Mouse (Mus musculus): ENCODE results near the gene Fnbp1. TPM values are rescaled to one million over a fixed set of nuclear protein-coding genes. Genes with fewer than 3 reads are reported as not detected.
A peak's percentile ranks its signal among the peaks of the same experiment; 100 is the strongest.

The Fnbp1 gene
- polyA plus RNA-seq, 1 experiment from 2014 or later: 23.2 TPM

GRCm38 (mm10) chr2:31006434-31006833 lies 135.4 kb downstream of the Fnbp1 start:
- no peaks in the 10 kb centered on the region for H3K4me1 ChIP-seq (replicated peaks; ENCODE audit: control insufficient read depth, insufficient read depth, low read length)
- 83% methylated on average over 5 of the region's 5 CpGs for WGBS
- no peak overlapping the region for H3K4me2 ChIP-seq (ENCODE audit: low read length)
- H3K9ac ChIP-seq (replicated peaks; ENCODE audit: low read depth, low read length): no peak overlapping the region
- no peak for ATAC-seq
- H3K27me3 ChIP-seq (replicated peaks; ENCODE audit: control insufficient read depth, insufficient read depth, low read length): no peaks in the 10 kb centered on the region
- H3K27ac ChIP-seq (ENCODE audit: low read length): no peak overlapping the region
- no peaks in the 10 kb centered on the region for H3K9me3 ChIP-seq (ENCODE audit: control insufficient read depth, low read length)
- H3K36me3 ChIP-seq (ENCODE audit: control insufficient read depth, insufficient read depth): peaks cover 17% of the 10 kb centered on the region
- H3K4me3 ChIP-seq (replicated peaks; ENCODE audit: low read length): no peak overlapping the region

GRCm38 (mm10) chr2:31005453-31005852 lies 136.4 kb downstream of the Fnbp1 start:
- no peak for ATAC-seq
- Histone ChIP-seq H3K36me3 (ENCODE audit: control insufficient read depth, insufficient read depth) (peaks cover 15% of the 10 kb centered on the region), H3K27me3 (replicated peaks; ENCODE audit: control insufficient read depth, insufficient read depth, low read length) (no peaks in the 10 kb centered on the region), H3K4me2 (ENCODE audit: low read length) (no peak overlapping the region), H3K27ac (ENCODE audit: low read length) (no peak overlapping the region), H3K9me3 (ENCODE audit: control insufficient read depth, low read length) (no peaks in the 10 kb centered on the region), H3K4me1 (replicated peaks; ENCODE audit: control insufficient read depth, insufficient read depth, low read length) (no peaks in the 10 kb centered on the region), H3K4me3 (replicated peaks; ENCODE audit: low read length) (no peak overlapping the region), H3K9ac (replicated peaks; ENCODE audit: low read depth, low read length) (no peak overlapping the region)
- WGBS: 75% methylated on average over 2 of the region's 2 CpGs

- WGBS: 93% methylated on average over 10 of the region's 10 CpGs
- ATAC-seq: no peak
- H3K27ac ChIP-seq (ENCODE audit: low read length): no peak overlapping the region
- no peak overlapping the region for H3K4me2 ChIP-seq (ENCODE audit: low read length)
- H3K4me1 ChIP-seq (replicated peaks; ENCODE audit: control insufficient read depth, insufficient read depth, low read length): no peaks in the 10 kb centered on the region
- no peaks in the 10 kb centered on the region for H3K9me3 ChIP-seq (ENCODE audit: control insufficient read depth, low read length)
- H3K4me3 ChIP-seq (replicated peaks; ENCODE audit: low read length): no peak overlapping the region
- H3K27me3 ChIP-seq (replicated peaks; ENCODE audit: control insufficient read depth, insufficient read depth, low read length): no peaks in the 10 kb centered on the region
- H3K36me3 ChIP-seq (ENCODE audit: control insufficient read depth, insufficient read depth): peaks cover 14% of the 10 kb centered on the region
- no peak overlapping the region for H3K9ac ChIP-seq (replicated peaks; ENCODE audit: low read depth, low read length)
Measured at GRCm38 (mm10) chr2:31002857-31003256, 139.0 kb downstream of the Fnbp1 start.

- no peak overlapping the region for H3K4me2 ChIP-seq (ENCODE audit: low read length)
- no peaks in the 10 kb centered on the region for H3K4me1 ChIP-seq (replicated peaks; ENCODE audit: control insufficient read depth, insufficient read depth, low read length)
- WGBS: 64% methylated on average over 8 of the region's 8 CpGs
- H3K9ac ChIP-seq (replicated peaks; ENCODE audit: low read depth, low read length): no peak overlapping the region
- ATAC-seq: no peak
- no peaks in the 10 kb centered on the region for H3K9me3 ChIP-seq (ENCODE audit: control insufficient read depth, low read length)
- no peak overlapping the region for H3K27ac ChIP-seq (ENCODE audit: low read length)
- H3K4me3 ChIP-seq (replicated peaks; ENCODE audit: low read length): no peak overlapping the region
- H3K27me3 ChIP-seq (replicated peaks; ENCODE audit: control insufficient read depth, insufficient read depth, low read length): no peaks in the 10 kb centered on the region
- no peaks in the 10 kb centered on the region; the same call in 1 of the 2 replicates for H3K36me3 ChIP-seq (ENCODE audit: control insufficient read depth, insufficient read depth)
Measured at GRCm38 (mm10) chr2:30998443-30999260, 143.2 kb downstream of the Fnbp1 start.

- H3K4me2 ChIP-seq (ENCODE audit: low read length): no peak overlapping the region
- no peaks in the 10 kb centered on the region for H3K9me3 ChIP-seq (ENCODE audit: control insufficient read depth, low read length)
- H3K27ac ChIP-seq (ENCODE audit: low read length): no peak overlapping the region
- no peaks in the 10 kb centered on the region for H3K4me1 ChIP-seq (replicated peaks; ENCODE audit: control insufficient read depth, insufficient read depth, low read length)
- no peak overlapping the region for H3K9ac ChIP-seq (replicated peaks; ENCODE audit: low read depth, low read length)
- ATAC-seq: no peak
- no peak overlapping the region for H3K4me3 ChIP-seq (replicated peaks; ENCODE audit: low read length)
- no peaks in the 10 kb centered on the region for H3K36me3 ChIP-seq (ENCODE audit: control insufficient read depth, insufficient read depth)
- WGBS: 77% methylated on average over 11 of the region's 11 CpGs
- H3K27me3 ChIP-seq (replicated peaks; ENCODE audit: control insufficient read depth, insufficient read depth, low read length): no peaks in the 10 kb centered on the region
Measured at GRCm38 (mm10) chr2:30995432-30995996, 146.3 kb downstream of the Fnbp1 start.

- H3K9me3 ChIP-seq (ENCODE audit: control insufficient read depth, low read length): no peaks in the 10 kb centered on the region
- WGBS: 95% methylated on average over 4 of the region's 4 CpGs
- no peaks in the 10 kb centered on the region for H3K36me3 ChIP-seq (ENCODE audit: control insufficient read depth, insufficient read depth)
- H3K4me3 ChIP-seq (replicated peaks; ENCODE audit: low read length): no peak overlapping the region
- no peaks in the 10 kb centered on the region for H3K27me3 ChIP-seq (replicated peaks; ENCODE audit: control insufficient read depth, insufficient read depth, low read length)
- no peak overlapping the region for H3K27ac ChIP-seq (ENCODE audit: low read length)
- no peak overlapping the region for H3K9ac ChIP-seq (replicated peaks; ENCODE audit: low read depth, low read length)
- H3K4me1 ChIP-seq (replicated peaks; ENCODE audit: control insufficient read depth, insufficient read depth, low read length): no peaks in the 10 kb centered on the region
- no peak for ATAC-seq
- H3K4me2 ChIP-seq (ENCODE audit: low read length): no peak overlapping the region
Measured at GRCm38 (mm10) chr2:30994853-30995252, 147.0 kb downstream of the Fnbp1 start.

- H3K27me3 ChIP-seq (replicated peaks; ENCODE audit: control insufficient read depth, insufficient read depth, low read length): no peaks in the 10 kb centered on the region
- H3K4me2 ChIP-seq (ENCODE audit: low read length): no peak overlapping the region
- no peak overlapping the region for H3K9ac ChIP-seq (replicated peaks; ENCODE audit: low read depth, low read length)
- WGBS: 90% methylated on average over 9 of the region's 9 CpGs
- no peak for ATAC-seq
- H3K36me3 ChIP-seq (ENCODE audit: control insufficient read depth, insufficient read depth): no peaks in the 10 kb centered on the region
- peaks cover 3% of the 10 kb centered on the region; the same call in 1 of the 2 replicates for H3K4me1 ChIP-seq (replicated peaks; ENCODE audit: control insufficient read depth, insufficient read depth, low read length)
- no peaks in the 10 kb centered on the region for H3K9me3 ChIP-seq (ENCODE audit: control insufficient read depth, low read length)
- no peak overlapping the region for H3K27ac ChIP-seq (ENCODE audit: low read length)
- no peak overlapping the region for H3K4me3 ChIP-seq (replicated peaks; ENCODE audit: low read length)
Measured at GRCm38 (mm10) chr2:30990221-30990620, 151.6 kb downstream of the Fnbp1 start.

GRCm38 (mm10) chr2:30985111-30986020 lies 156.4 kb downstream of the Fnbp1 start:
- no peak overlapping the region for H3K27ac ChIP-seq (ENCODE audit: low read length)
- H3K9me3 ChIP-seq (ENCODE audit: control insufficient read depth, low read length): no peaks in the 10 kb centered on the region
- no peaks in the 10 kb centered on the region for H3K36me3 ChIP-seq (ENCODE audit: control insufficient read depth, insufficient read depth)
- no peak overlapping the region for H3K4me3 ChIP-seq (replicated peaks; ENCODE audit: low read length)
- no peak overlapping the region for H3K4me2 ChIP-seq (ENCODE audit: low read length)
- H3K27me3 ChIP-seq (replicated peaks; ENCODE audit: control insufficient read depth, insufficient read depth, low read length): no peaks in the 10 kb centered on the region
- 25% methylated on average over 17 of the region's 17 CpGs for WGBS
- no peak overlapping the region for H3K9ac ChIP-seq (replicated peaks; ENCODE audit: low read depth, low read length)
- peaks cover 15% of the 10 kb centered on the region for H3K4me1 ChIP-seq (replicated peaks; ENCODE audit: control insufficient read depth, insufficient read depth, low read length)
- ATAC-seq: no peak

GRCm38 (mm10) chr2:30983024-30983423 lies 158.8 kb downstream of the Fnbp1 start:
- no peak for ATAC-seq
- peak overlapping the region; percentile 88 for H3K4me3 ChIP-seq (replicated peaks; ENCODE audit: low read length)
- no peaks in the 10 kb centered on the region for H3K9me3 ChIP-seq (ENCODE audit: control insufficient read depth, low read length)
- no peak overlapping the region for H3K9ac ChIP-seq (replicated peaks; ENCODE audit: low read depth, low read length)
- WGBS: 55% methylated on average over 7 of the region's 7 CpGs
- no peaks in the 10 kb centered on the region for H3K27me3 ChIP-seq (replicated peaks; ENCODE audit: control insufficient read depth, insufficient read depth, low read length)
- H3K4me2 ChIP-seq (ENCODE audit: low read length): peak overlapping the region; percentile 58
- H3K36me3 ChIP-seq (ENCODE audit: control insufficient read depth, insufficient read depth): peaks cover 4% of the 10 kb centered on the region; the same call in 1 of the 2 replicates
- H3K4me1 ChIP-seq (replicated peaks; ENCODE audit: control insufficient read depth, insufficient read depth, low read length): peaks cover 15% of the 10 kb centered on the region
- H3K27ac ChIP-seq (ENCODE audit: low read length): no peak overlapping the region

Measured in forebrain, embryonic 16.5 days (tissue).